Mouse (Mus musculus): ENCODE data around the gene Porcn. TPM values are rescaled to one million over a fixed set of nuclear protein-coding genes. Genes with fewer than 3 reads are reported as not detected.

The Porcn gene
- polyA plus RNA-seq, 1 experiment from 2014 or later: 8.9 TPM

DNA sequence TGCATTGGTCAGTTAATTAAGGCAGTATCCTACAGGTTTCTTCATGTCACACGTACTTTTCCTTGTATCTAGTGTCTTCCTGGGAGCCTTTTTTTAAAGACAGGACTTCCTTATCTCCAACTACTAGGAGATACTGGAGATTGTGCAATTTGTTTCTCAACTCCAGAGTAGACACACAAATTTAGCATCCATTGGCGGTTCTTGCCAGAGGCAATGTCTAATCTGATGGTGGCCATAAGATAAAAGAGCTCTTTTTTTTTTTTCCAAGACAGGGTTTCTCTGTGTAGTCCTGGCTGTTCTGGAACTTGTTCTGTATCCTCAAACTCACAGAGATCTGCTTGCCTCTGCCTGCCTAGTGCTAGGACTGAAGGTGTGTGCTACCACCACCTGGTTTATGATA, 3.4 kb upstream of the Porcn start:
- Histone ChIP-seq H3K4me2 (ENCODE audit: low read length) (no peak overlapping the region), H3K9ac (ENCODE audit: low read depth, low read length) (no peak overlapping the region), H3K9me3 (replicated peaks; ENCODE audit: low read length) (no peaks in the 10 kb centered on the region), H3K36me3 (ENCODE audit: insufficient read depth, low read length) (no peaks in the 10 kb centered on the region), H3K4me3 (replicated peaks; ENCODE audit: low read depth, low read length) (no peak overlapping the region), H3K27me3 (ENCODE audit: insufficient read depth, low read length) (no peaks in the 10 kb centered on the region), H3K4me1 (replicated peaks; ENCODE audit: insufficient read depth, low read length) (no peaks in the 10 kb centered on the region), H3K27ac (no peak overlapping the region)
- 78% methylated on average over 2 of the region's 2 CpGs for WGBS
- no peak for DNase-seq (ENCODE audit: low spot score)
- no peak for ATAC-seq (replicated peaks; ENCODE audit: low FRiP score, low read depth)
- TF ChIP-seq CTCF (IDR thresholded peaks at IDR 0.05; ENCODE audit: low read depth): no peak

DNA sequence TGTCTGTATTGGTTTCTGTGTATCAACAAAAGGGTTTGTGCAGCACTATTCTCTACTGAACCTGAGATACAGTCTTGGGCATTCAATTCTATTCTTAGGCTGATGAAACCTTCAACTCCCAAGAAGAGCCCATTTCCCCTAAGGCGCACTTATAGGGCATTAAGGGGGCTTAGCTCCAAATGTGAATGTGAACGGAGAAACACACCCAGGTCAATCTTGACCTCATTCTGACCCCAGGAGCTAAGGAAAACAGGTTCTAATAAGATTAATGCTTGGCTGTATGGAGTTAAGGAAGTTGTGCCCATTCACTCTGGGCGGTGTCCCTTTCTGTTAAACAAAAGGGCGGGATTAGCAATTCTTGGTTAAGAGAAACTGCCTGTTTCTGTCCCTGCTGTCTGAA, 899 bp upstream of the Porcn start:
- no peak for DNase-seq (ENCODE audit: low spot score)
- H3K4me2 ChIP-seq (ENCODE audit: low read length): peak overlapping the region; percentile 62; the same call in 1 of the 2 replicates
- no peaks in the 10 kb centered on the region for H3K27me3 ChIP-seq (ENCODE audit: insufficient read depth, low read length)
- no peaks in the 10 kb centered on the region for H3K4me1 ChIP-seq (replicated peaks; ENCODE audit: insufficient read depth, low read length)
- WGBS: 37% methylated on average over 4 of the region's 4 CpGs
- no peak for TF ChIP-seq CTCF (IDR thresholded peaks at IDR 0.05; ENCODE audit: low read depth)
- no peak overlapping the region for H3K27ac ChIP-seq
- H3K36me3 ChIP-seq (ENCODE audit: insufficient read depth, low read length): no peaks in the 10 kb centered on the region
- H3K9me3 ChIP-seq (replicated peaks; ENCODE audit: low read length): no peaks in the 10 kb centered on the region
- no peak overlapping the region for H3K4me3 ChIP-seq (replicated peaks; ENCODE audit: low read depth, low read length)
- no peak overlapping the region for H3K9ac ChIP-seq (ENCODE audit: low read depth, low read length)
- ATAC-seq (replicated peaks; ENCODE audit: low FRiP score, low read depth): no peak

DNA sequence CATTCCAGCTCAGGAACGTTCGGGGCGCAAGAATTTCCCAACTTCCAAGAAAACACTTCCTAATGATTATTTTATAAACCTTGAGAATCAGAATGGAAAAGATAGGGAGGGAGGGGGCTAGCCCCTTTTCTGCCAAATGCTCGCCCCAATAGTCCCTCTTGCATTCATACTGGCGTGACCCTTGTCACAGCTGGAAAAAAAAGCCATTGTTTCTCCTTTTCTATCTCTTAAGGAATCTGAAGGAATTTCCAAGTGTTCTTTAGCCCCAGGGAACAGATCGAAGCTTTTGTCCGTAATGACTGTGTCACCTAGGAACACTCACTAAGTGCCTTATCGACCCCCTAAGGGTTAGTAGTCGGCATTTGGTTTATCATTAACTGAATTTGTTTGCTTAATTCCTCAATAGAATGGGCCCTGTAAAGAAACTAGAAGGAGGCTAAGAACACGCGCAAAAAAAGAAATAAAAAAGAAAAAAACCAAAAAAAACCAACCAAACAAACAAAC, 421 bp upstream of the Porcn start:
- WGBS: 27% methylated on average over 11 of the region's 11 CpGs
- H3K27ac ChIP-seq: no peak overlapping the region
- TF ChIP-seq CTCF (IDR thresholded peaks at IDR 0.05; ENCODE audit: low read depth): no peak

DNA sequence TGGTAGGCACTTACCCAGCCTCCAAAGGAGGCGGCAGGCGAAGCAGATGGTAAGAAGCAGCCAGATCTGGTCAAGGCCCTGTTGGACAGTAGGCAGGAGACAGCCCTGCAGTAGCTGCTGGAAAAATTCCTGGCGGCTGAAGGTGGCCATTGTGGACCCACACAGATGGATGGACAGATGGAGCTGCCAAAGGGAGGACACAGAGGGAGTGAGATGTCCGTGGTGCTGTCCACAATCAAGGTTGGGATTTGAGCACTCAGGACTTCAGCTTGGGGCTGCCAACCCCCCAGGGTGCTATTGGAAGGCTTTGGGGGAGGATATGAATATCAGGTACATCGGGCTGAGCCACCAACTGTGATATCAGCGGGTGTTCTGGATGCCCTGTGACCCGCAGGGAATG, 774 bp downstream of the Porcn start:
- H3K4me2 ChIP-seq (ENCODE audit: low read length): peak overlapping the region; percentile 62
- peak overlapping the region; percentile 45; the same call in 1 of the 2 replicates for H3K4me3 ChIP-seq (replicated peaks; ENCODE audit: low read depth, low read length)
- no peaks in the 10 kb centered on the region for H3K9me3 ChIP-seq (replicated peaks; ENCODE audit: low read length)
- ATAC-seq (replicated peaks; ENCODE audit: low FRiP score, low read depth) (no peak), DNase-seq (ENCODE audit: low spot score) (no peak)
- no peak overlapping the region for H3K9ac ChIP-seq (ENCODE audit: low read depth, low read length)
- 47% methylated on average over 7 of the region's 7 CpGs for WGBS
- no peaks in the 10 kb centered on the region for H3K36me3 ChIP-seq (ENCODE audit: insufficient read depth, low read length)
- no peak for TF ChIP-seq CTCF (IDR thresholded peaks at IDR 0.05; ENCODE audit: low read depth)
- H3K27ac ChIP-seq: no peak overlapping the region
- no peaks in the 10 kb centered on the region for H3K4me1 ChIP-seq (replicated peaks; ENCODE audit: insufficient read depth, low read length)
- H3K27me3 ChIP-seq (ENCODE audit: insufficient read depth, low read length): no peaks in the 10 kb centered on the region

More for the DNA sequence above, 421 bp upstream of the Porcn start:
- Histone ChIP-seq H3K9ac (ENCODE audit: low read depth, low read length) (peak overlapping the region; percentile 48; the same call in 1 of the 2 replicates), H3K4me1 (replicated peaks; ENCODE audit: insufficient read depth, low read length) (no peaks in the 10 kb centered on the region), H3K27me3 (ENCODE audit: insufficient read depth, low read length) (no peaks in the 10 kb centered on the region), H3K36me3 (ENCODE audit: insufficient read depth, low read length) (no peaks in the 10 kb centered on the region), H3K4me2 (ENCODE audit: low read length) (peak overlapping the region; percentile 62), H3K9me3 (replicated peaks; ENCODE audit: low read length) (no peaks in the 10 kb centered on the region), H3K4me3 (replicated peaks; ENCODE audit: low read depth, low read length) (peak overlapping the region; percentile 45)
- ATAC-seq (replicated peaks; ENCODE audit: low FRiP score, low read depth) (peak; percentile 30; the same call in 1 of the 2 replicates), DNase-seq (ENCODE audit: low spot score) (no peak)

DNA sequence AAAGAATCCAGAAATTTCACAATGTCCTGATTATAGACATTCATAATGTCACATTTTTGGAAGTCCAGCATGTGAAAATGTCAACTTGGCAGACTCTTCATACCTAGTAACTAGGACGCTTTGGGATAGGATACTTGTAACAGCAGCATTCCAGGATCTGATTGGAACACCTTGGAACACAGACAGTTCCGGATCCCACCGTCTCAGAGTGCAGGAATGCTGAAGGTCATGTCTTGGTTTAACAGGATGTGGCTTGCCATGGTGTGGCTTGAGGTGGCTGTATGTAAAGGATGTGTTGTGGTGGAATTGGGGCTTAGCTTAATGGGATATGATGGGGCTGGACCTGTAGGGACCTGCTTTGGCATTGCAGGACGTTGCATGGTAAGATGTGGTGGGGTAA, 1.2 kb downstream of the Porcn start:
- no peak overlapping the region for H3K4me2 ChIP-seq (ENCODE audit: low read length)
- H3K4me1 ChIP-seq (replicated peaks; ENCODE audit: insufficient read depth, low read length): no peaks in the 10 kb centered on the region
- DNase-seq (ENCODE audit: low spot score) (no peak), ATAC-seq (replicated peaks; ENCODE audit: low FRiP score, low read depth) (no peak)
- H3K9me3 ChIP-seq (replicated peaks; ENCODE audit: low read length): no peaks in the 10 kb centered on the region
- no peaks in the 10 kb centered on the region for H3K27me3 ChIP-seq (ENCODE audit: insufficient read depth, low read length)
- H3K4me3 ChIP-seq (replicated peaks; ENCODE audit: low read depth, low read length): no peak overlapping the region
- no peak overlapping the region for H3K27ac ChIP-seq
- H3K36me3 ChIP-seq (ENCODE audit: insufficient read depth, low read length): no peaks in the 10 kb centered on the region
- no peak overlapping the region for H3K9ac ChIP-seq (ENCODE audit: low read depth, low read length)
- 79% methylated on average over 4 of the region's 4 CpGs for WGBS
- TF ChIP-seq CTCF (IDR thresholded peaks at IDR 0.05; ENCODE audit: low read depth): no peak

DNA sequence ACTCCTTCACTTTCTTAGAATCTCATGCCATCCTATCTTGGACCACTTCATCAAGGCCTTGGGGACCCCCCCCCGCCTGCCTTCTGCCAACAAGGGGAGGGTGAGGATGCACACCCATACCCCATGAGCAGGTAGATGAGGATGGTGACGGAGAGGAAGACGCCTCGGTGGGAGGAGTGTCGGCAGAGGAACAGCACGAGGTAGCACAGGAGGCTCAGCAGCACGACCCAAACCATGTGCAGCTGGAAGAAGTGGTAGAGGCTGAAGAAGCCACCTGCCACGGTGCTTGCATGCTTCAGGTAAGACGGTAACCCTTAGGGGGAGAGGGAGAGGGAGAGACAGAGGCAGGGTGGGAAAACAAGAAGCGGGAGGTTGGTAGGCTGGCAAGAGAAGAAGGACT, 2.2 kb downstream of the Porcn start:
- no peaks in the 10 kb centered on the region for H3K36me3 ChIP-seq (ENCODE audit: insufficient read depth, low read length)
- DNase-seq (ENCODE audit: low spot score) (no peak), ATAC-seq (replicated peaks; ENCODE audit: low FRiP score, low read depth) (no peak)
- H3K4me3 ChIP-seq (replicated peaks; ENCODE audit: low read depth, low read length): no peak overlapping the region
- no peak overlapping the region for H3K27ac ChIP-seq
- TF ChIP-seq CTCF (IDR thresholded peaks at IDR 0.05; ENCODE audit: low read depth): no peak
- H3K4me1 ChIP-seq (replicated peaks; ENCODE audit: insufficient read depth, low read length): no peaks in the 10 kb centered on the region
- no peaks in the 10 kb centered on the region for H3K9me3 ChIP-seq (replicated peaks; ENCODE audit: low read length)
- H3K9ac ChIP-seq (ENCODE audit: low read depth, low read length): no peak overlapping the region
- H3K27me3 ChIP-seq (ENCODE audit: insufficient read depth, low read length): no peaks in the 10 kb centered on the region
- H3K4me2 ChIP-seq (ENCODE audit: low read length): no peak overlapping the region
- WGBS: 84% methylated on average over 10 of the region's 10 CpGs

DNA sequence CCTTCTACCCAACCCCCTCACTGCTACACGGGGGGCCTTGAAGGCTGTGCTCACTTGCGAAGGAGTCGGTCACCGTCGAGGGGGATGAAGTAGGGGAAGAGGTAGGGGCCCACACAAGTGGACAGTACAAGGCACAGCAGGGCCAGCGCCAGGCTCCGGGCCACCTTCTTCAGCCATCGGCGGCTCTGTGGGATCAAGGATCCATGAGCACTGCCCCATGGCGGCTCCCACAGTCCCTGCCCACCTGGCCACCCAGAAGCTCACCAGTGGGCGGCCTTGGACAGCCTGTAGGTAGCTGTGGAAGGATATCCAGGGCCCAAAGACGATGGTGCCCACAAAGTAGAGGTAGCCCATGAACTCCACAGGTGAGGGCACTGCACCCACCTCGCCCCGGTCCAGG, 3.2 kb downstream of the Porcn start:
- no peaks in the 10 kb centered on the region for H3K4me1 ChIP-seq (replicated peaks; ENCODE audit: insufficient read depth, low read length)
- 84% methylated on average over 14 of the region's 14 CpGs for WGBS
- H3K36me3 ChIP-seq (ENCODE audit: insufficient read depth, low read length): no peaks in the 10 kb centered on the region
- DNase-seq (ENCODE audit: low spot score) (no peak), ATAC-seq (replicated peaks; ENCODE audit: low FRiP score, low read depth) (no peak)
- no peaks in the 10 kb centered on the region for H3K27me3 ChIP-seq (ENCODE audit: insufficient read depth, low read length)
- H3K9me3 ChIP-seq (replicated peaks; ENCODE audit: low read length): no peaks in the 10 kb centered on the region
- H3K27ac ChIP-seq: no peak overlapping the region
- TF ChIP-seq CTCF (IDR thresholded peaks at IDR 0.05; ENCODE audit: low read depth): no peak
- no peak overlapping the region for H3K4me3 ChIP-seq (replicated peaks; ENCODE audit: low read depth, low read length)
- H3K9ac ChIP-seq (ENCODE audit: low read depth, low read length): no peak overlapping the region
- H3K4me2 ChIP-seq (ENCODE audit: low read length): no peak overlapping the region

All from kidney, postnatal 0 days (tissue).